Comparison of ENCODE assay signal across 18 mouse cellular contexts in the genomic region with DNA sequence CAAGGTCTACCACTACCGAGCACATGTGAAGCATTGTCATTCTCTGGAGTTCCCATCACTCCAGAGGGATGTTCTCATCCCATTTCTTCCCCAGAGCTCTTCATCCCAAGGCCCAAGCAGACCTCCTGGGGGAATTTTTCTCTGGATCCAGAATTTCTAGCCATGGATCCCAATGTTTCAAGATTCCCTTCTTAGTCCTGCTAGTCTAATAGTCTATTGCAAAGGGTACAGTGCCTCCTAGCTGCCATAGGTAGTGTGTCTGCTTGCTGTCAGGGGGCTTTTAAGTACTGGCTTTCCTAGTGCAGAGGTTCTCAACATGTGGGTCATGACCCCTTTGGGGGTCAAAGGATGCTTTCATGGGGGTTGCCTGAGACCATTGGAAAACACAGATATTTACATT. TPM values are rescaled to one million over a fixed set of nuclear protein-coding genes. Genes with fewer than 3 reads are reported as not detected.
DNase-seq lines count a peak whose midpoint lies in the region; ATAC-seq and TF ChIP-seq lines count a peak whose summit lies in the region.
"Had no signal": no experiment of that assay in that cellular context is flagged by ENCODE, and none has a peak within 500 bp of the region (broad histone marks: within the 10 kb centered on the region; RNA-seq: fewer than 3 reads in every experiment).

No protein-coding gene starts in this region.

- H3K9ac ChIP-seq in heart, postnatal 0 days (replicated peaks; ENCODE audit: low read depth, low read length), result no peak overlapping the region
- H3K9ac ChIP-seq in lung, embryonic 14.5 days, result no peak overlapping the region
- H3K9ac ChIP-seq in MEL (ENCODE audit: control insufficient read depth, low read depth, low read length, poor library complexity, severe bottlenecking), result no peak overlapping the region
- H3K9ac ChIP-seq: heart, embryonic 13.5 days; liver, embryonic 15.5 days had no signal

- no peaks in the 10 kb centered on the region for H3K79me2 ChIP-seq in MEL (ENCODE audit: control insufficient read depth, insufficient read depth, low read length, poor library complexity)

- TF ChIP-seq RAD21 in MEL (IDR thresholded peaks at IDR 0.05; ENCODE audit: low read depth, low read length), result peak; percentile 58

- ATAC-seq in heart, postnatal 0 days (ENCODE audit: insufficient read depth, low read depth), result no peak
- ATAC-seq in lung, embryonic 14.5 days (ENCODE audit: insufficient read depth), result no peak
- ATAC-seq in megakaryocyte progenitor cell, adult 5-6 weeks (replicated peaks; ENCODE audit: poor library complexity), result 0 out of 2 replicates have a peak, but pooled peaks have one; percentile 40
- ATAC-seq: forebrain, embryonic 14.5 days; inflammation-experienced regulatory T-cells, adult 6 months; midbrain, embryonic 16.5 days had no signal

- WGBS in heart, postnatal 0 days, result 61% methylated on average over 1 of the region's 1 CpGs
- WGBS in heart, embryonic 10.5 days, result 78% methylated on average over 1 of the region's 1 CpGs
- WGBS in lung, embryonic 14.5 days, result 92% methylated on average over 1 of the region's 1 CpGs

- no peak for DNase-seq in heart, postnatal 0 days (ENCODE audit: low spot score)
- DNase-seq in heart, embryonic 10.5 days (ENCODE audit: low spot score), result no peak
- DNase-seq in lung, embryonic 14.5 days, result no peak
- DNase-seq in lung, postnatal 14 days, result no peak
- no peak for DNase-seq in MEL (ENCODE audit: low read depth, low spot score)
- DNase-seq in spleen, postnatal 36 days (ENCODE audit: low spot score in 2 of 2), result no peak
- DNase-seq: adrenal gland, postnatal 10 days; cerebellum, adult 8-10 months; embryo, embryonic 11 days; kidney, postnatal 10 days; right cerebral cortex, postnatal 4 days had no signal

- no peaks in the 10 kb centered on the region for H3K4me1 ChIP-seq in heart, postnatal 0 days (ENCODE audit: control insufficient read depth, insufficient read depth)
- no peaks in the 10 kb centered on the region for H3K4me1 ChIP-seq in heart, embryonic 10.5 days
- H3K4me1 ChIP-seq in lung, embryonic 14.5 days (ENCODE audit: insufficient read depth), result no peaks in the 10 kb centered on the region
- H3K4me1 ChIP-seq in MEL (ENCODE audit: control insufficient read depth in 1 of 2, insufficient read depth in 2 of 2, low read length in 2 of 2), result peaks cover 9 to 12% of the 10 kb centered on the region in 2 experiments
- H3K4me1 ChIP-seq: limb, embryonic 10.5 days; liver, embryonic 15.5 days had no signal

- TF ChIP-seq POLR2A in MEL (IDR thresholded peaks at IDR 0.05; ENCODE audit: control insufficient read depth in 1 of 2, insufficient read depth in 1 of 2, low read depth in 1 of 2, low read length in 2 of 2, poor library complexity in 1 of 2), result no peak

- no peak overlapping the region for H3K27ac ChIP-seq in heart, postnatal 0 days (ENCODE audit: low read depth)
- H3K27ac ChIP-seq in heart, embryonic 10.5 days, result no peak overlapping the region
- no peak overlapping the region for H3K27ac ChIP-seq in lung, embryonic 14.5 days (ENCODE audit: low read depth)
- H3K27ac ChIP-seq in MEL (ENCODE audit: control insufficient read depth, low read depth, low read length), result no peak overlapping the region
- H3K27ac ChIP-seq: heart, embryonic 13.5 days; limb, embryonic 10.5 days; liver, embryonic 15.5 days had no signal

- H3K9me3 ChIP-seq in heart, postnatal 0 days (replicated peaks; ENCODE audit: control insufficient read depth, low read length), result no peaks in the 10 kb centered on the region
- H3K9me3 ChIP-seq in heart, embryonic 10.5 days, result no peaks in the 10 kb centered on the region
- H3K9me3 ChIP-seq in lung, embryonic 14.5 days (ENCODE audit: low read depth, low read length), result no peaks in the 10 kb centered on the region
- H3K9me3 ChIP-seq in MEL (replicated peaks; ENCODE audit: insufficient read depth, low read length), result no peaks in the 10 kb centered on the region
- H3K9me3 ChIP-seq: heart, embryonic 13.5 days; limb, embryonic 10.5 days; liver, embryonic 15.5 days had no signal

- no peak overlapping the region for H3K4me3 ChIP-seq in heart, postnatal 0 days (ENCODE audit: low read depth, low read length)
- H3K4me3 ChIP-seq in heart, embryonic 10.5 days, result no peak overlapping the region
- no peak overlapping the region for H3K4me3 ChIP-seq in lung, embryonic 14.5 days (ENCODE audit: low read depth, low read length)
- no peak overlapping the region for H3K4me3 ChIP-seq in MEL (ENCODE audit: control insufficient read depth in 1 of 2, insufficient read depth in 1 of 2, low read depth in 2 of 2, low read length in 2 of 2)
- H3K4me3 ChIP-seq: heart, embryonic 13.5 days; limb, embryonic 10.5 days; liver, embryonic 15.5 days had no signal

- no peak overlapping the region for H3K4me2 ChIP-seq in heart, postnatal 0 days (ENCODE audit: low read depth, low read length)
- H3K4me2 ChIP-seq in lung, embryonic 14.5 days, result no peak overlapping the region
- H3K4me2 ChIP-seq: heart, embryonic 13.5 days; liver, embryonic 15.5 days had no signal

- no peaks in the 10 kb centered on the region for H3K27me3 ChIP-seq in heart, postnatal 0 days (ENCODE audit: control insufficient read depth, insufficient read depth, low read length)
- H3K27me3 ChIP-seq in heart, embryonic 10.5 days (ENCODE audit: insufficient read depth, poor library complexity, severe bottlenecking), result no peaks in the 10 kb centered on the region
- no peaks in the 10 kb centered on the region for H3K27me3 ChIP-seq in lung, embryonic 14.5 days (ENCODE audit: insufficient read depth, low read length)
- no peaks in the 10 kb centered on the region for H3K27me3 ChIP-seq in MEL (ENCODE audit: control insufficient read depth in 1 of 2, insufficient read depth in 2 of 2, low read length in 2 of 2)
- H3K27me3 ChIP-seq: heart, embryonic 13.5 days; liver, embryonic 15.5 days had no signal

- peak; percentile 48 for TF ChIP-seq CTCF in heart, postnatal 0 days (IDR thresholded peaks at IDR 0.05; ENCODE audit: low read depth)
- TF ChIP-seq CTCF in lung, embryonic 14.5 days (IDR thresholded peaks at IDR 0.05; ENCODE audit: low read depth), result peak; percentile 30; the same call in 1 of the 2 replicates
- TF ChIP-seq CTCF in MEL (IDR thresholded peaks at IDR 0.05 in 2 of 3, conservative IDR thresholded peaks at IDR 0.05 in 1 of 3; ENCODE audit: control insufficient read depth in 1 of 3, insufficient read depth in 1 of 3, low read depth in 2 of 3, low read length in 3 of 3, poor library complexity in 1 of 3, severe bottlenecking in 1 of 3), result peak; percentile 15 to 56 (median 37); a peak in 4 of 6 replicates

- no peak for TF ChIP-seq EP300 in heart, postnatal 0 days (IDR thresholded peaks at IDR 0.05; ENCODE audit: low read depth)
- no peak for TF ChIP-seq EP300 in MEL (IDR thresholded peaks at IDR 0.05; ENCODE audit: low read depth in 1 of 2, low read length in 2 of 2)

- H3K36me3 ChIP-seq in heart, postnatal 0 days (replicated peaks; ENCODE audit: control insufficient read depth, insufficient read depth, low read length), result no peaks in the 10 kb centered on the region; the same call in 1 of the 2 replicates
- no peaks in the 10 kb centered on the region for H3K36me3 ChIP-seq in heart, embryonic 10.5 days
- H3K36me3 ChIP-seq in lung, embryonic 14.5 days (ENCODE audit: insufficient read depth), result no peaks in the 10 kb centered on the region
- H3K36me3 ChIP-seq in MEL (ENCODE audit: control insufficient read depth in 1 of 2, insufficient read depth in 2 of 2, low read length in 2 of 2), result peaks cover 0 to 16% of the 10 kb centered on the region in 2 experiments; a peak in 2 of 4 replicates
- H3K36me3 ChIP-seq: limb, embryonic 10.5 days; liver, embryonic 15.5 days had no signal

TF ChIP-seq in MEL, 35 proteins besides CTCF, POLR2A, EP300 and RAD21:
- peak; percentile 49 for TF ChIP-seq ZC3H11A (IDR thresholded peaks at IDR 0.05; ENCODE audit: low read depth, low read length)
- TF ChIP-seq RCOR1 (IDR thresholded peaks at IDR 0.05; ENCODE audit: low read depth, low read length), result no peak
- peak; percentile 56 for TF ChIP-seq SMC3 (IDR thresholded peaks at IDR 0.05; ENCODE audit: low read depth, low read length)
- no peak for TF ChIP-seq CHD2 (IDR thresholded peaks at IDR 0.05; ENCODE audit: low read length)
TF ChIP-seq in MEL: peak in this region for 2.

RNA-seq across cellular contexts. Expression of gene Cd34, which starts 14.3 kb away (rescaled TPM):
- 173 and 187 TPM in 2 replicates for total RNA-seq in heart, postnatal 0 days (2014; rRNA removed; ENCODE audit: low replicate concordance)
- 116 and 128 TPM in 2 replicates for polyA plus RNA-seq in heart, postnatal 0 days (2015; fragmentation: Nextera tagmentation; extraction: Ambion mirVana)
- 59.9 and 62.6 TPM in 2 replicates for polyA plus RNA-seq in heart, embryonic 10.5 days (2016; fragmentation: Nextera tagmentation; extraction: Ambion mirVana)
- polyA plus RNA-seq in lung, embryonic 14.5 days (2014; fragmentation: Nextera tagmentation; extraction: Ambion mirVana), result 164 and 165 TPM in 2 replicates
- total RNA-seq in MEL (2012; rRNA removed), result 0.10 TPM in 1 of 2 replicates, not detected in the other
- polyA plus RNA-seq in MEL (2012; ENCODE audit: insufficient read depth in 1 of 2, insufficient read length in 2 of 2, low read depth in 1 of 2, low replicate concordance in 2 of 2, missing spikeins in 1 of 2), result under 1 TPM in 1 of 2 experiments, not detected in 1; 0.14 TPM
- 177 and 202 TPM in 2 replicates for total RNA-seq in megakaryocyte progenitor cell, adult 5-6 weeks (2015)
- 240 and 266 TPM in 2 replicates for total RNA-seq in megakaryocyte progenitor cell, adult 5-6 weeks (2017)

Comparison
In these comparisons a context has a peak if more than half of its experiments do, and no peak if none do; other contexts are left out.
1. RNA of gene Cd34, which starts 14.3 kb away (polyA plus RNA-seq): 164 to 165 TPM in lung, embryonic 14.5 days, 116 to 128 TPM in heart, postnatal 0 days and 59.9 to 62.6 TPM in heart, embryonic 10.5 days; 0.14 TPM in MEL; every median in the first group is over 10 times any median in the second.
2. Peak in every context shown above with its lines, with median percentiles within 50 percentile points of each other: CTCF ChIP-seq.